Mouse (Mus musculus): ENCODE measurements around the gene Osbpl2. TPM values are rescaled to one million over a fixed set of nuclear protein-coding genes. Genes with fewer than 3 reads are reported as not detected.

Gene Osbpl2
- polyA plus RNA-seq, 1 experiment from 2014 or later, result 35.2 TPM

- 85% methylated on average over 12 of the region's 12 CpGs for WGBS
- peaks cover 12% of the 10 kb centered on the region; the same call in 1 of the 2 replicates for H3K36me3 ChIP-seq (ENCODE audit: insufficient read depth, low read length)
- H3K9ac ChIP-seq (replicated peaks; ENCODE audit: low read length), result no peak overlapping the region
- H3K27ac ChIP-seq (ENCODE audit: low read length), result no peak overlapping the region
- no peaks in the 10 kb centered on the region for H3K27me3 ChIP-seq (ENCODE audit: insufficient read depth, low read length)
- H3K4me3 ChIP-seq (ENCODE audit: low read length), result no peak overlapping the region
- ATAC-seq (ENCODE audit: low FRiP score, low TSS enrichment), result no peak
- H3K9me3 ChIP-seq (ENCODE audit: low read length), result no peaks in the 10 kb centered on the region
- no peak overlapping the region for H3K4me2 ChIP-seq (replicated peaks; ENCODE audit: low read depth, low read length)
- no peaks in the 10 kb centered on the region for H3K4me1 ChIP-seq (ENCODE audit: insufficient read depth, low read length)
Observed at GRCm38 (mm10) chr2:180205083-180205955, 86.2 kb downstream of the Osbpl2 start.

DNA sequence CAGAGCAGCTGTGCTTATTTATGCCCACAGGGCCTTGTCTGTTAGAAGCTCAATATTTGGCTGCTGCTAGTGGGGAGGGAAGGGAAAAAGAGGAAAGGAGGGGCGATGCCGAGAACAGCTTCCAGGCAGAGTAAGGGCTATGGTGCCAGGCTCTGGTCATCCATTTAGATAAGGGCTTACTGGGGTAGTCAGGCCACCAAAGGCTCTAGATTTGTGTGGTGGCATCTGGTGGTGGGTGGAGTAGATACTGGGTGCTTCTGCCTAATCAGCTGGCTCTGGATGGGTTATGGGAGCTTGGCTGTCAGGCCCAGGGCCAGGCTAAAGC, 86.8 kb downstream of the Osbpl2 start:
- no peaks in the 10 kb centered on the region for H3K9me3 ChIP-seq (ENCODE audit: low read length)
- no peaks in the 10 kb centered on the region for H3K4me1 ChIP-seq (ENCODE audit: insufficient read depth, low read length)
- H3K4me3 ChIP-seq (ENCODE audit: low read length), result no peak overlapping the region
- H3K9ac ChIP-seq (replicated peaks; ENCODE audit: low read length), result no peak overlapping the region
- H3K36me3 ChIP-seq (ENCODE audit: insufficient read depth, low read length), result peaks cover 12% of the 10 kb centered on the region; the same call in 1 of the 2 replicates
- no peak for ATAC-seq (ENCODE audit: low FRiP score, low TSS enrichment)
- WGBS, result 100% methylated on average over 2 of the region's 2 CpGs
- H3K4me2 ChIP-seq (replicated peaks; ENCODE audit: low read depth, low read length), result no peak overlapping the region
- no peak overlapping the region for H3K27ac ChIP-seq (ENCODE audit: low read length)
- H3K27me3 ChIP-seq (ENCODE audit: insufficient read depth, low read length), result no peaks in the 10 kb centered on the region

GRCm38 (mm10) chr2:180207840-180208239, 88.7 kb downstream of the Osbpl2 start:
- 0 out of 2 replicates have a peak overlapping the region, but pooled peaks have one; percentile 12 for H3K27ac ChIP-seq (ENCODE audit: low read length)
- H3K27me3 ChIP-seq (ENCODE audit: insufficient read depth, low read length), result no peaks in the 10 kb centered on the region
- ATAC-seq (ENCODE audit: low FRiP score, low TSS enrichment), result 0 out of 2 replicates have a peak, but pooled peaks have one; percentile 36
- no peak overlapping the region for H3K4me3 ChIP-seq (ENCODE audit: low read length)
- peaks cover 4% of the 10 kb centered on the region; the same call in 1 of the 2 replicates for H3K9me3 ChIP-seq (ENCODE audit: low read length)
- peaks cover 10% of the 10 kb centered on the region; the same call in 1 of the 2 replicates for H3K36me3 ChIP-seq (ENCODE audit: insufficient read depth, low read length)
- no peaks in the 10 kb centered on the region for H3K4me1 ChIP-seq (ENCODE audit: insufficient read depth, low read length)
- H3K4me2 ChIP-seq (replicated peaks; ENCODE audit: low read depth, low read length), result no peak overlapping the region
- no peak overlapping the region for H3K9ac ChIP-seq (replicated peaks; ENCODE audit: low read length)
- 53% methylated on average over 7 of the region's 7 CpGs for WGBS

DNA sequence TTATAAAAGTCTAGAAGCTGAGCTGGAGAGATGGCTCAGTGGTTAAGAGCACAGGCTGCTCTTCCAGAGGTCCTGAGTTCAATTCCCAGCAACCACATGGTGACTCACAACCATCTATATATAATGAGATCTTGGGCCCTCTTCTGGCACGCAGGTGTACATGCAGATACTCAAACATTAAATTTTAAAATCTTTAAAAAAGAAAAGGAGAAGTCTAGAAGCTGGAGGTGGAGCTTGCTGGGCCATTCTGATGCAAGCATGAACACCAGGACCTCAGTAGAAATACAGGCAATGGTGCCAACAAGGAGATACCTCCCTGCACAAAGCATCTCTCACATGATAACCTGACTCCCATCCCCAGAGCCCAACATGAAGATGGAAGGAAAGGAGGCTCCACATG, 89.9 kb downstream of the Osbpl2 start:
- WGBS, result 78% methylated on average over 1 of the region's 1 CpGs
- H3K9me3 ChIP-seq (ENCODE audit: low read length), result peaks cover 5% of the 10 kb centered on the region; the same call in 1 of the 2 replicates
- no peak for ATAC-seq (ENCODE audit: low FRiP score, low TSS enrichment)
- H3K4me3 ChIP-seq (ENCODE audit: low read length), result no peak overlapping the region
- peaks cover under 1% of the 10 kb centered on the region; the same call in 1 of the 2 replicates for H3K4me1 ChIP-seq (ENCODE audit: insufficient read depth, low read length)
- H3K27ac ChIP-seq (ENCODE audit: low read length), result no peak overlapping the region
- H3K4me2 ChIP-seq (replicated peaks; ENCODE audit: low read depth, low read length), result no peak overlapping the region
- peaks cover 10% of the 10 kb centered on the region; the same call in 1 of the 2 replicates for H3K36me3 ChIP-seq (ENCODE audit: insufficient read depth, low read length)
- H3K27me3 ChIP-seq (ENCODE audit: insufficient read depth, low read length), result no peaks in the 10 kb centered on the region
- H3K9ac ChIP-seq (replicated peaks; ENCODE audit: low read length), result no peak overlapping the region

GRCm38 (mm10) chr2:180212255-180212654, 93.1 kb downstream of the Osbpl2 start:
- WGBS, result 92% methylated on average over 3 of the region's 3 CpGs

More at GRCm38 (mm10) chr2:180212255-180212654, 93.1 kb downstream of the Osbpl2 start:
- peaks cover 5% of the 10 kb centered on the region; the same call in 1 of the 2 replicates for H3K36me3 ChIP-seq (ENCODE audit: insufficient read depth, low read length)
- H3K9ac ChIP-seq (replicated peaks; ENCODE audit: low read length), result no peak overlapping the region
- H3K4me3 ChIP-seq (ENCODE audit: low read length), result no peak overlapping the region
- H3K27ac ChIP-seq (ENCODE audit: low read length), result no peak overlapping the region
- H3K4me2 ChIP-seq (replicated peaks; ENCODE audit: low read depth, low read length), result no peak overlapping the region
- ATAC-seq (ENCODE audit: low FRiP score, low TSS enrichment), result no peak
- H3K4me1 ChIP-seq (ENCODE audit: insufficient read depth, low read length), result peaks cover 31% of the 10 kb centered on the region
- no peaks in the 10 kb centered on the region for H3K27me3 ChIP-seq (ENCODE audit: insufficient read depth, low read length)
- H3K9me3 ChIP-seq (ENCODE audit: low read length), result peaks cover 5% of the 10 kb centered on the region; the same call in 1 of the 2 replicates

Small RNA genes within 50 kb of the gene (microRNA-seq; reads per million reads assigned to microRNA genes)
- gene Mir7005, result not detected

Other genes starting within 250 kb of the Osbpl2 start
- 3.4 and 4.1 TPM in 2 replicates for gene Taf4, start 142.7 kb upstream of the Osbpl2 start, polyA plus RNA-seq (2015; fragmentation: Nextera tagmentation; extraction: Ambion mirVana)
- gene Lsm14b, start 94.3 kb upstream of the Osbpl2 start, polyA plus RNA-seq (2015; fragmentation: Nextera tagmentation; extraction: Ambion mirVana), result 4.8 and 7.0 TPM in 2 replicates
- 619 and 638 TPM in 2 replicates for gene Psma7, start 76.9 kb upstream of the Osbpl2 start, polyA plus RNA-seq (2015; fragmentation: Nextera tagmentation; extraction: Ambion mirVana)
- gene Ss18l1, start 76.8 kb upstream of the Osbpl2 start, polyA plus RNA-seq (2015; fragmentation: Nextera tagmentation; extraction: Ambion mirVana), result 7.0 and 7.4 TPM in 2 replicates
- gene Mtg2, start 48.7 kb upstream of the Osbpl2 start, polyA plus RNA-seq (2015; fragmentation: Nextera tagmentation; extraction: Ambion mirVana), result 27.3 and 29.6 TPM in 2 replicates
- not detected in 2 replicates for gene Hrh3, start 14.8 kb upstream of the Osbpl2 start, polyA plus RNA-seq (2015; fragmentation: Nextera tagmentation; extraction: Ambion mirVana)
- 200 and 208 TPM in 2 replicates for gene Adrm1, start 52.2 kb downstream of the Osbpl2 start, polyA plus RNA-seq (2015; fragmentation: Nextera tagmentation; extraction: Ambion mirVana)
- 53.1 and 57.4 TPM in 2 replicates for gene Lama5, start 106.6 kb downstream of the Osbpl2 start, polyA plus RNA-seq (2015; fragmentation: Nextera tagmentation; extraction: Ambion mirVana)
- gene Rps21, start 138.1 kb downstream of the Osbpl2 start, polyA plus RNA-seq (2015; fragmentation: Nextera tagmentation; extraction: Ambion mirVana), result 435 and 485 TPM in 2 replicates
- gene Cables2, start 154.2 kb downstream of the Osbpl2 start, polyA plus RNA-seq (2015; fragmentation: Nextera tagmentation; extraction: Ambion mirVana), result 6.7 and 11.2 TPM in 2 replicates
- gene Rbbp8nl, start 170.6 kb downstream of the Osbpl2 start, polyA plus RNA-seq (2015; fragmentation: Nextera tagmentation; extraction: Ambion mirVana), result 1.5 and 1.6 TPM in 2 replicates
- 3.9 and 4.6 TPM in 2 replicates for gene Gata5, start 215.4 kb downstream of the Osbpl2 start, polyA plus RNA-seq (2015; fragmentation: Nextera tagmentation; extraction: Ambion mirVana)

Data from kidney, embryonic 16.5 days (tissue).